Mouse (Mus musculus): ENCODE measurements around the gene 1700025C18Rik. TPM values are rescaled to one million over a fixed set of nuclear protein-coding genes. Genes with fewer than 3 reads are reported as not detected.

1700025C18Rik gene
- total and polyA plus RNA-seq, 2 experiments from 2014 or later = not detected

DNA sequence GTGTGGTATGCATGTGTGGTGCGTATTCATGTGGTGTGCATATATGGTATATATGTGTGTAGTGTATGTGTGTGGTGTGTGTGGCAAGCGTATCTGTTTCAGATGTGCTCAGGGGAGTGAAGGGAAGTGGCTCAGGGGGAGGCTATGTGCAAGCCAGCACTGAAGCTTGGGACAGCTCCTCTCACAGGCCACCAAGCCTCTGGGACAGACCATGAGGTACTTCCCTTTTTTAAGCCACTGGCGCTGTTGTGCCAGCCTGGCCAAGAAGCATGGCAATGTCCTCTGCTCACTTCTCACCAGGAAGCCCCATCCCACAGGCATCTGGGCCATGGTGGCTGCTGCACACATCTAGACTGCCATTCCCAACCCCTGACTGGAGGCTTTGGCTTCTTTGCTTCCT, 12.4 kb upstream of the 1700025C18Rik start:
- H3K9ac ChIP-seq (replicated peaks; ENCODE audit: low read length, poor library complexity, severe bottlenecking) = no peak overlapping the region
- H3K27me3 ChIP-seq (ENCODE audit: insufficient read depth, low read length) = peaks cover 3% of the 10 kb centered on the region; the same call in 1 of the 2 replicates
- H3K4me3 ChIP-seq (ENCODE audit: low read depth, low read length) = no peak overlapping the region
- H3K9me3 ChIP-seq (ENCODE audit: low read length) = no peaks in the 10 kb centered on the region
- ATAC-seq (ENCODE audit: low FRiP score) (no peak), DNase-seq (ENCODE audit: low spot score) (no peak)
- 90% methylated on average over 3 of the region's 3 CpGs for WGBS
- H3K4me1 ChIP-seq (ENCODE audit: insufficient read depth, low read length) = peaks cover 3% of the 10 kb centered on the region; the same call in 1 of the 2 replicates
- no peak overlapping the region for H3K4me2 ChIP-seq (ENCODE audit: low read depth, low read length, poor library complexity, severe bottlenecking)
- H3K27ac ChIP-seq (ENCODE audit: low read depth, low read length) = no peak overlapping the region
- no peaks in the 10 kb centered on the region for H3K36me3 ChIP-seq (ENCODE audit: insufficient read depth, low read length)
- TF ChIP-seq CTCF (IDR thresholded peaks at IDR 0.05) = no peak

GRCm38 (mm10) chr2:165100749-165101148, 10.2 kb upstream of the 1700025C18Rik start:
- 11% methylated on average over 6 of the region's 6 CpGs for WGBS
- H3K4me2 ChIP-seq (ENCODE audit: low read depth, low read length, poor library complexity, severe bottlenecking) = no peak overlapping the region
- no peak overlapping the region for H3K9ac ChIP-seq (replicated peaks; ENCODE audit: low read length, poor library complexity, severe bottlenecking)
- peaks cover under 1% of the 10 kb centered on the region; the same call in 1 of the 2 replicates for H3K27me3 ChIP-seq (ENCODE audit: insufficient read depth, low read length)
- H3K36me3 ChIP-seq (ENCODE audit: insufficient read depth, low read length) = no peaks in the 10 kb centered on the region
- H3K9me3 ChIP-seq (ENCODE audit: low read length) = no peaks in the 10 kb centered on the region
- H3K4me3 ChIP-seq (ENCODE audit: low read depth, low read length) = no peak overlapping the region
- peaks cover 3% of the 10 kb centered on the region; the same call in 1 of the 2 replicates for H3K4me1 ChIP-seq (ENCODE audit: insufficient read depth, low read length)
- no peak for DNase-seq (ENCODE audit: low spot score)
- ATAC-seq (ENCODE audit: low FRiP score) = no peak
- no peak overlapping the region for H3K27ac ChIP-seq (ENCODE audit: low read depth, low read length)
- no peak for TF ChIP-seq CTCF (IDR thresholded peaks at IDR 0.05)

- Histone ChIP-seq H3K4me2 (ENCODE audit: low read depth, low read length, poor library complexity, severe bottlenecking) (no peak overlapping the region), H3K27me3 (ENCODE audit: insufficient read depth, low read length) (no peaks in the 10 kb centered on the region; the same call in 1 of the 2 replicates), H3K36me3 (ENCODE audit: insufficient read depth, low read length) (no peaks in the 10 kb centered on the region), H3K27ac (ENCODE audit: low read depth, low read length) (no peak overlapping the region), H3K4me3 (ENCODE audit: low read depth, low read length) (no peak overlapping the region), H3K4me1 (ENCODE audit: insufficient read depth, low read length) (peaks cover 3% of the 10 kb centered on the region), H3K9ac (replicated peaks; ENCODE audit: low read length, poor library complexity, severe bottlenecking) (no peak overlapping the region), H3K9me3 (ENCODE audit: low read length) (no peaks in the 10 kb centered on the region)
- DNase-seq (ENCODE audit: low spot score) (no peak), ATAC-seq (ENCODE audit: low FRiP score) (no peak)
- WGBS = 89% methylated on average over 3 of the region's 3 CpGs
- no peak for TF ChIP-seq CTCF (IDR thresholded peaks at IDR 0.05)
Measured at GRCm38 (mm10) chr2:165098861-165099260, 8.3 kb upstream of the 1700025C18Rik start.

DNA sequence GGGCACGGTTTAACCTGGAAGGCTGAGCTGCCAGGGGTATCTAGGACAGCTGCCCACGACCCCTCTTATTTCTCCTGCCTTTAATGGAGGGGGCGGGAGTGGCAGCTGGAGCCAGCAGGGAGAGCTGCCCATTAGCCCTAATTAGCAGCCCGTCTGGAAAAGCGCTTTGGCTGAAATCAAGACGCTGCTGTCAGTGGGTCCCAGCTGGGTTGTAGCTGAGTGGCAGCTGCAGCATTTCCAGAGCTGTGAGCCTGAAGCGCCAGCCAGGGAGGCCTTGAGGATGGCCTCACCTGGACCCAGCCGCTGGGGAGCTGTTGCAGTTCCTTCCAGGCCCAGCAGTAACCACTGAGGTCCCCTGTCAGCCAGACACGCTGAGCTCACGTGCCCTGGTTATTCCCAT, 5.8 kb upstream of the 1700025C18Rik start:
- H3K9me3 ChIP-seq (ENCODE audit: low read length) = no peaks in the 10 kb centered on the region
- ATAC-seq (ENCODE audit: low FRiP score) = no peak
- no peaks in the 10 kb centered on the region for H3K36me3 ChIP-seq (ENCODE audit: insufficient read depth, low read length)
- DNase-seq (ENCODE audit: low spot score) = peak; percentile 81
- no peak overlapping the region for H3K27ac ChIP-seq (ENCODE audit: low read depth, low read length)
- H3K4me3 ChIP-seq (ENCODE audit: low read depth, low read length) = no peak overlapping the region
- 16% methylated on average over 10 of the region's 10 CpGs for WGBS
- H3K4me1 ChIP-seq (ENCODE audit: insufficient read depth, low read length) = peaks cover 3% of the 10 kb centered on the region
- no peaks in the 10 kb centered on the region for H3K27me3 ChIP-seq (ENCODE audit: insufficient read depth, low read length)
- no peak for TF ChIP-seq CTCF (IDR thresholded peaks at IDR 0.05)
- no peak overlapping the region for H3K9ac ChIP-seq (replicated peaks; ENCODE audit: low read length, poor library complexity, severe bottlenecking)
- no peak overlapping the region for H3K4me2 ChIP-seq (ENCODE audit: low read depth, low read length, poor library complexity, severe bottlenecking)

DNA sequence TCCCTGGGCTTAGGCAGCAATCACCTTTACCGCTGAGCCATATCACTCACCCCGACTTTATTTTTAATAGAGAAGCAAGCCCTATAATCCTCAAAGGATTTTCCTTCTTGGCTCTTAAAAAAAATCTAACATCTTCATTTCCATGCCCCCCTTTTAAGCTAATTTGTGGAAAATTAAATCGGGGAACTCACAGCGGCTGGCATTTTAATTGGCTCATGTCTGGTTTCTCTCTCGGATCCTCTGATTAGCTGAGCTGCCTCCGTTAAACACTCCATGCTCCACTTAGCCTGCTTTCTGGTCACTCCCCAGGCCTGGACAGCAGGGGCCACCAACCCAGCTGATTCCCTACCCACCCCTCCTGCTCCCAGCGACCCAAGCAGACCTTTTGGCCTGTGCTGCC, 1.8 kb upstream of the 1700025C18Rik start:
- no peak overlapping the region for H3K4me2 ChIP-seq (ENCODE audit: low read depth, low read length, poor library complexity, severe bottlenecking)
- no peak for ATAC-seq (ENCODE audit: low FRiP score)
- H3K27ac ChIP-seq (ENCODE audit: low read depth, low read length) = no peak overlapping the region
- DNase-seq (ENCODE audit: low spot score) = no peak
- H3K9ac ChIP-seq (replicated peaks; ENCODE audit: low read length, poor library complexity, severe bottlenecking) = no peak overlapping the region
- H3K36me3 ChIP-seq (ENCODE audit: insufficient read depth, low read length) = no peaks in the 10 kb centered on the region
- H3K27me3 ChIP-seq (ENCODE audit: insufficient read depth, low read length) = no peaks in the 10 kb centered on the region
- no peak for TF ChIP-seq CTCF (IDR thresholded peaks at IDR 0.05)
- no peaks in the 10 kb centered on the region; the same call in 1 of the 2 replicates for H3K4me1 ChIP-seq (ENCODE audit: insufficient read depth, low read length)
- H3K9me3 ChIP-seq (ENCODE audit: low read length) = no peaks in the 10 kb centered on the region
- H3K4me3 ChIP-seq (ENCODE audit: low read depth, low read length) = no peak overlapping the region
- WGBS = 43% methylated on average over 7 of the region's 7 CpGs

GRCm38 (mm10) chr2:165091433-165091965, 949 bp upstream of the 1700025C18Rik start:
- 70% methylated on average over 8 of the region's 8 CpGs for WGBS
- ATAC-seq (ENCODE audit: low FRiP score) = no peak

More at GRCm38 (mm10) chr2:165091433-165091965, 949 bp upstream of the 1700025C18Rik start:
- no peaks in the 10 kb centered on the region for H3K36me3 ChIP-seq (ENCODE audit: insufficient read depth, low read length)
- H3K4me2 ChIP-seq (ENCODE audit: low read depth, low read length, poor library complexity, severe bottlenecking) = no peak overlapping the region
- H3K9ac ChIP-seq (replicated peaks; ENCODE audit: low read length, poor library complexity, severe bottlenecking) = no peak overlapping the region
- H3K4me1 ChIP-seq (ENCODE audit: insufficient read depth, low read length) = no peaks in the 10 kb centered on the region; the same call in 1 of the 2 replicates
- no peak overlapping the region for H3K27ac ChIP-seq (ENCODE audit: low read depth, low read length)
- TF ChIP-seq CTCF (IDR thresholded peaks at IDR 0.05) = no peak
- H3K4me3 ChIP-seq (ENCODE audit: low read depth, low read length) = no peak overlapping the region
- no peaks in the 10 kb centered on the region for H3K27me3 ChIP-seq (ENCODE audit: insufficient read depth, low read length)
- DNase-seq (ENCODE audit: low spot score) = no peak
- H3K9me3 ChIP-seq (ENCODE audit: low read length) = no peaks in the 10 kb centered on the region

Measured in midbrain, postnatal 0 days (tissue).